Mouse (Mus musculus): ENCODE results near the gene Snx21. TPM values are rescaled to one million over a fixed set of nuclear protein-coding genes. Genes with fewer than 3 reads are reported as not detected.

Gene Snx21
- 5.7 TPM for polyA plus RNA-seq (2017; shearing (Covaris generic))

DNA sequence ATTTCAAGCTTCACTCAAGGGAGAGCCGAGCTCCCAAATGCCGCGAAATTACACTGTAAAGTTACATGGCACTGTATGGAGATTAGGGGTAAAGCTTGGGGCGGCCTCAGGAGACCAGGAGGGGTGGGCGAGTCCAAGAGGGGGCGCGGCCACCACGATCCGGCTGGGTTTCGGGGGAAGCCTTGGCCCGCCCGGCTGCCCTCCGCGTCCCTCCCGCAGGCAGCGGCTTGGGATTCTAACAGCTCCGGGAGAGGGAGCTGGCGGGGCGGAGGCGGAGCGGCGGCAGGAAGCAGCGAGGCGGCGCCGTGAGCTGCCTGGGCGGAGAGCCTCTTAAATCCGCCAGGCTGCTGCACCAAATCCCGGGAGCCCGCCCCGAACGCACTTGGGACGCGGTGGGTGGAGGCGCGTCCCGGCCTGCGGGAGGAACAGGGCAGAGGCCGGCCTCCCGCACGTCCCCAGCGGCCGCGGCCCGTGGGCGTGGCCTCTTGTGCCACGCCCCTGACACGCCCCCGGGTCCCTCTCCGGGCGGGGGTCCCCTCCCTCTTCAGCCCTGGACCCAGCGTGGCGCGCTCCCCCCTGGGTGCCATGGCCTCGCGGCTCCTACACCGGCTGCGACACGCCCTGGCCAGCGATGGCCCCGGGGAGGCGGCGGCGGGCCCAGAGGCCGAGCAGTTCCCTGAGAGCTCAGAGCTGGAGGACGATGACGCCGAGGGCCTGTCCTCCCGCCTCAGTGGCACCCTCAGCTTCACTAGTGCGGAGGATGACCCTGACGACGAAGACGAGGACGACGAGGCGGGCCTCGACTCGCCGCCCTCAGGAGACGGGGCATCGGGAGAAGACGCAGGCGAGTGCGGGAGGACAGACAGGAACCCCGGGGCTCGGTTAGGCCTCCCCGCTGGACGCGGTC lies at the start of gene Snx21:
Gene Snx21, plus strand, starts transcription at position 343 of the 907 bp plus-strand sequence.

DNA sequence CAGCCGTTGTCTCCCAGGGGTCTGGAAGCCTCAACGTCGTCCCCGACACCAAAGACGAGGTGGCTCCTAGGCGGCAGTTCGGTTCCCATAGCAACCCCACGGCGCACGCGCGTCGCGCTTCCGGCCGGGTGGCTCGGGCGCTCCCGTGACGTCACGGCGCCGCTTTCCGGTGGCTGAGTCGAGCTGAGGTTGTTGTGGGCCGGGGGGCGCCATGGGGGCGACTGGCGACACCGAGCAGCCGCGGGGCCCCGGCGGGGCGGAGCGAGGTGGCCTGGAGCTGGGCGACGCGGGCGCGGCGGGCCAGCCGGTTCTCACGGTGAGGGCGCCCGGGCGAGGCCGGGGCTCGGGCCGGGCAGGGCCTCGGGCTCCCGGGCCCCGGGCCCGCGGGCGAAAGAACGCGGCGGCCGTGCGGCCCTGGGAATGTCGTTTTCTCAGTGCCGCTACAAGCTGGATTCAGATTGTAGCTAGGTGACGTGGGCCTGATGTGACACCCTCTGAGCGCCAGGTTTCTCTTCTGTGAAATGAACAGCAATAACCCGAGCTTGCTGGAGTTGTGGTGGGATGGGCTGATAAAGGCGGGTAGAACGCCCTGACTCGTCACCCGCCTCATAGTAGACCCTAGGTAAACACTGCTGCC lies 39.7 kb upstream of the Snx21 start, which contains the start of the genes Wfdc3 and Dnttip1:
Gene Wfdc3, minus strand, starts transcription at position 89 of the 637 bp plus-strand sequence.
Gene Dnttip1, plus strand, starts transcription at position 141 of the 637 bp plus-strand sequence.

DNA sequence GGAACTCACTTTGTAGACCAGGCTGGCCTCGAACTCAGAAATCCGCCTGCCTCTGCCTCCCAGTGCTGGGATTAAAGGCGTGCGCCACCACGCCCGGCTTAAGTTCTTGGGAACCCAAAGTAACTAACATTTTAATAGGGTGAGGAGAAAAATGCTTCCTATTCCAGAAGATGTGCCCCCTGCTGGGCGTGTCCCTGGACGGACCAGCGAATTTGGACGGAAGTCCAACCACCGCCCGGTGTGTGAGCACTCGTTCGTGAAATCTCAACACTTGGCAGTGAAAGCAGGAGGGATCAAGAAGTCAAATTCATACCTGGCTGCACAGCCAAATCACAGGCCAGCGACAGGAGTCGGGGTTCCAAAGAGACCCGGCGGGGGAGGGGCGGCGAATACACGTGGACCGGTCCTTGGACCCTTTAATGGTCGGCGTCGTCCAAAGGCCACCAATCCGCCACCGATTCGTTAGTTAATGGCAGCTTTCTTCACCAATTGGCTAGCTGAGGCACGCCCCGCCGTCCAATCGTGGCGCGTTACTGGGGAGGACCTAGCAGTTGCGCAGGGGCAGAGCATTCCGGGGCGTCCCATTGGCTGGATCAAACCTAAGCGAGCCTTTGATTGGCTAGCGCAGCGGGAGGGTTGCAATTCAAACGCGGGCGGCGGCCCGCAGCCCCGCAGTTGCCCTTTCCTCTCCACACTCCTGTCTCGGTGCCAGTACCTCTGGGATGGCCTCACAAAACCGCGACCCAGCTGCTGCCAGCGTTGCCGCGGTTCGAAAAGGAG lies 16.2 kb upstream of the Snx21 start, which contains the start of gene Ube2c:
Gene Ube2c, plus strand, starts transcription at position 641 of the 780 bp plus-strand sequence.

DNA sequence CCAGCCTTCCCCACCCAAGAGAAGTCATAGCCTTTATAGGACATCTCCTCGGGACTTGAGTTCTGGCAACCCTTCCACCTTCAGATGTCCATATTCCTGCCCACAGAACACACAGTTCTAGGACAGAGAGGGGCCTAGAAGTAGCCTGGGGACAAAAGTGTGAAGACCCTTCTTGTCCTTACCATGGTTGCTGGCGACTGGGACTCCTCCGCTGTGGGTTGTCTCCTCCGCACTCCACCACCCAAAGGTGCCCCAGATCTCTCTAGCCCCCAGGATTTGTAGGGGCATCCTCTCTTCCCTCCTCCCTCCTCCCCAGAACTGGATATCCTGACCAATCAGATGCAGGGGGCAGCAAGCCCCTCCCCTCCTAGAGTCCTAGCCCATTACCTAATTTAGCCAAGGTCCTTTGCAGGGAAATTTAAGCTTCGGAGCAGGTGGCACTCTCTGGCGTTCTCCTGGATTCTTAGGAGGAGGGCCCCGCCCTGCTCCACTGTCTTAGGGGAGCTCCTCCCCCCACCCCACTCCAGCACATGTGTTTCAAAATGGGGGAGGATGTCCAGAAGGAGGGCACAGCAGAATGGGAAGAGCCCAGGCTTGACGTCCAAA lies 6.0 kb upstream of the Snx21 start, which contains the start of gene Tnnc2:
Gene Tnnc2, minus strand, starts transcription at position 487 of the 606 bp plus-strand sequence.

DNA sequence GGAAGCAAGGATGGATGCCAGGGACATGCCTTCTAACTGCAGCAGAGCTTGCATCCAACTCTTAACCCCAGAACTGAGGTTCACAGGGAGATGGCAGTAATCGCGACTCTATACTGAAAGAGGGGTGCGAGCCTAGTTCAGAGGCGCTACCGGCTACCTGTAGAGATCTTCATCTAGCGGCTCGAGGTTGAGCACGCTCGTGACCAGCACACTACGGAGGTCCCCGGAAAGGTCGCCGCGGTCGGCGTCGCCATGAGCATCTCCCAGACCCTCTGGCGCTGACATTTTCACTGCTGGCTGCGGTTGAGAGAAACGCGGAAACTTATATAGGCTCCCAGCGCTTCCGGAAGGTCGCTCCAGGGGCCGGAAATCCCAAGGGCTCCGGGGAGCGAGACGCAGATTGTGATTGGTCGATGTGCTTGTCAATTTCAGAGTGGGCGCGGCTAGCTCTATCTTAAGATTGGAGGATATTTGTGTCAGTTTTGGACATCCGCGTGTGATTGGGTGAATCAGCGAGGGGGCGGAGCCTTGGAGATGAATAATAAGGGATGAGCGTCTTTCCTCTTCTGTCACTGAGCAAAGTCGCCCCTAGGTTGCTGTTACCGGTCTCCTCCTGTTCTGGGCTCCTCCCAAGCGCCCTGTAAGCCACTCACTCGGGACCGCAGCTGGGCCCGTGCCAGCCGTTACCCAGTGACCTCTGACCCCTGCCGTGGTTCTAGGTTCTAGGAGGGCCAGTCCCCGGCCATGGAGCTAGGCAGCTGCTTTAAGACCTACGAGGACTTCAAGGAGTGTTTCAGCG lies 19.1 kb downstream of the Snx21 start, which contains the start of the genes Acot8 and Zswim3:
Gene Acot8, minus strand, starts transcription at position 350 of the 799 bp plus-strand sequence.
Gene Zswim3, plus strand, starts transcription at position 566 of the 799 bp plus-strand sequence.

DNA sequence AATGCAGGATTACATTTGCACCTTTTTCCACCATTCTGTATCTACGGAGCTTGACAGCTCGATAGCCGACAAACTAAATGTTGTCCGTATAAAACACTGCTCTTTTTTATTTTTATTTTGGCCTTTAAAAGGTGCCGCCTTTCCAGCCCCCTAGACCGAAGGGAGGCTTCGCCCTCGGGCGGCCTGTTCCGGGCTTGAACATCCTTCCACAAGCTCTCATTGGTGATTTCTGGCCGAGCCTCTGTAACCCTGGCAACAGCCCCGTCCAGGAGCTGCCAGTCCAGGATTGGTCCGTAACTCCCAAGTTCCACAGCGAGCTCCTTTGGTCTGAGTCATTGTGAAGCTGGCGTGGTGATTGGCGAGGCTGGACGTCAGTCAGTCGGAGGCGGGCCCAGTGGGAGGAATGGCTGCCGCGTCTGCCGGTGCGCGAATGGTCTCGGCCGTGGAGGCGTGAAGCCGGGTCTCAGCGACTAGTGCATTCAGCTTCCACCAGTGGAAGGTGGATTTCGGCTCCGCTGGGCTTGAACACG lies 37.1 kb downstream of the Snx21 start, which contains the start of gene Zswim1:
Gene Zswim1, plus strand, starts transcription at position 51 of the 530 bp plus-strand sequence.

DNA sequence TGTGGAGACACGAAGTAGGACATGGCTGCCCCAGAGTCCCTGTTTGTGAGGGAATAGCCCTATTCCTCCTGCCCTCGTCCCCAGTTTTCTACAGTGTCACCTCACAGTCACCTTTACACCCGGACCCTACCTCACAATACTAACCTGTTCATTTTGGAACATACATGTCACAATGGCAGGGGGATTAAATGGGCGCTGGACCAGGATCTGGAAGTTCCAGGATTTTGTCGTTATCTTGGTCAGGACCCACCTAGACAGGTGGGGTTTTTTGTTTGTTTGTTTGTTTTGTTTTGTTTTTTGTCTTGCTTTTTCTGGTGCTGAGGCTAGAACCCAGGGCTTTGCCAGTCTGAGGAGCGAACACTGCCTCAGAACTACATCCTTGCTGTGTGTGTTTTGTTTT lies 42.8 kb downstream of the Snx21 start, which contains the start of gene Spata25:
Gene Spata25, minus strand, starts transcription at position 101 of the 400 bp plus-strand sequence.

DNA sequence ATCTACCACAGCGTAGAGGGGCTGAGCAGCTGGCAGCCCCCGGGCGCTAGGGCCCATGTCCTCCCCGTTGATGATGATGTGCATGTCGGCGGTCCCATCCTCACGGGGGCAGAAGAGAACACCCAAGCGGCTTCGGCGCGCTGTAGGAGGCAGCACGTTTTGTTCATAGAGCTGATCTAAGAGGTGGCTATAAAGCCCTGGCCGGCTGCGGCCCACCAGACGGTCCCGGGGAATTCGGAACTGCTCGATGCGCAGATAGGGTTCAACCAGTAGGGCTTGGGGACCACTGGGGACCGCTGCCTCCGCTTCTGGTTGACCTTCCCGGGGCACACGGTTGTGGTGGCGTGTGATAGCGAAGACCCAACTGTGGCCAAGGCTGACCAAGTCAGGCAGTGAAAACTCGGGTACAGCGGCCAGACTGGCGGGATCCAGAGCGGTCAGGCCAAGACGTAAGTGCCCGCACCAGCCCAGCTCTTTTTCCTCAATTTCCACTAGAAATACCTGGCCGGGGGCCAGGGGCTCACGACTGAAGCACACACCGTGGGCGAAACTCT lies 47.2 kb downstream of the Snx21 start, which contains the start of gene Ctsa:
Gene Ctsa, plus strand, starts transcription at position 126 of the 554 bp plus-strand sequence.

DNA sequence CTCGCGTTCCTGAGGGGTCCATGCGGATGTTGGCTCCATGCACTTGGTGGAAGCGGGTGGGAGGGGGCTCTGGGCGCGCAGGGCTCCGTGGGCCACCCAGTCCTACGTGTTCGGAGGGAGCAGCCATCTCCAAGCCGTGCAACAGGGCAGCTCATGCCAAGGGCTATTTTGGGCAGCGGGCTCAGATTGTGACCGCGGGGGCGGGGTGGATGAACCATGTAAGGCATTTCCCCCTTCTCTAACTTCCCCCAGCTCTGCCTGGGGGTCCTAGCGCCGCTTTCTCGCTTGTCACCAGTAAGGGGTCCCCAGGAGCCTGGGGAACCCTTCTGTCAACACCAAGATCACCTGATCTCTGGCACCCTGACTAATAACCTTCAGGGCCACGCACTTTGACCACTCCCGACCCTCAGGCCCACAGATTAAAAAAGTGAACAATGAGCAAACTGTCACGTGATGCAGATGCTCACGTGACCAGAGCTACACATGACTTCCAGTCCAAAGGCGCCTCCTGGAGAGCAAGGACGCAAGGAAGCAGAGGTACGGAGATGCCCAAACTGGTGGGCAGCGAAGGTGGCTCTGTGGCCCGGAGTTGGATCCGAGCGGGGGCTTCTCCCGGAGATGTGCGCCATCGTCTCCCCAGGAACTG lies 47.8 kb downstream of the Snx21 start, which contains the start of gene Neurl2:
Gene Neurl2, minus strand, starts transcription at position 143 of the 646 bp plus-strand sequence.

Other genes starting within 250 kb of the Snx21 start
- gene Wfdc2, start 223.4 kb upstream of the Snx21 start, polyA plus RNA-seq (2017; shearing (Covaris generic)): 6.7 TPM
- gene Spint3, start 212.4 kb upstream of the Snx21 start, polyA plus RNA-seq (2017; shearing (Covaris generic)): not detected
- not detected for gene Wfdc6a, start 200.4 kb upstream of the Snx21 start, polyA plus RNA-seq (2017; shearing (Covaris generic))
- gene Eppin, start 192.2 kb upstream of the Snx21 start, polyA plus RNA-seq (2017; shearing (Covaris generic)): not detected
- gene Wfdc6b, start 172.3 kb upstream of the Snx21 start, polyA plus RNA-seq (2017; shearing (Covaris generic)): not detected
- gene Wfdc8, start 172.2 kb upstream of the Snx21 start, polyA plus RNA-seq (2017; shearing (Covaris generic)): not detected
- not detected for gene Wfdc16, start 147.0 kb upstream of the Snx21 start, polyA plus RNA-seq (2017; shearing (Covaris generic))
- gene Wfdc10, start 129.8 kb upstream of the Snx21 start, polyA plus RNA-seq (2017; shearing (Covaris generic)): not detected
- not detected for gene Wfdc9, start 129.2 kb upstream of the Snx21 start, polyA plus RNA-seq (2017; shearing (Covaris generic))
- not detected for gene Wfdc11, start 111.7 kb upstream of the Snx21 start, polyA plus RNA-seq (2017; shearing (Covaris generic))
- gene Wfdc13, start 100.7 kb upstream of the Snx21 start, polyA plus RNA-seq (2017; shearing (Covaris generic)): not detected
- gene Spint4, start 87.3 kb upstream of the Snx21 start, polyA plus RNA-seq (2017; shearing (Covaris generic)): not detected
- gene Spint5, start 70.5 kb upstream of the Snx21 start, polyA plus RNA-seq (2017; shearing (Covaris generic)): not detected
- 0.11 TPM for gene Wfdc3, start 39.9 kb upstream of the Snx21 start, polyA plus RNA-seq (2017; shearing (Covaris generic))
- 67.0 TPM for gene Dnttip1, start 39.8 kb upstream of the Snx21 start, polyA plus RNA-seq (2017; shearing (Covaris generic))
- 4.3 TPM for gene Ube2c, start 15.9 kb upstream of the Snx21 start, polyA plus RNA-seq (2017; shearing (Covaris generic))
- gene Tnnc2, start 5.9 kb upstream of the Snx21 start, polyA plus RNA-seq (2017; shearing (Covaris generic)): not detected
- 39.1 TPM for gene Acot8, start 19.1 kb downstream of the Snx21 start, polyA plus RNA-seq (2017; shearing (Covaris generic))
- gene Zswim3, start 19.3 kb downstream of the Snx21 start, polyA plus RNA-seq (2017; shearing (Covaris generic)): 6.1 TPM
- 21.3 TPM for gene Zswim1, start 36.9 kb downstream of the Snx21 start, polyA plus RNA-seq (2017; shearing (Covaris generic))
- not detected for gene Spata25, start 42.7 kb downstream of the Snx21 start, polyA plus RNA-seq (2017; shearing (Covaris generic))
- gene Ctsa, start 47.0 kb downstream of the Snx21 start, polyA plus RNA-seq (2017; shearing (Covaris generic)): 167 TPM
- gene Neurl2, start 47.6 kb downstream of the Snx21 start, polyA plus RNA-seq (2017; shearing (Covaris generic)): 1.8 TPM
- gene Pltp, start 71.9 kb downstream of the Snx21 start, polyA plus RNA-seq (2017; shearing (Covaris generic)): 0.26 TPM
- 130 TPM for gene Pcif1, start 93.5 kb downstream of the Snx21 start, polyA plus RNA-seq (2017; shearing (Covaris generic))
- gene Zfp335, start 125.9 kb downstream of the Snx21 start, polyA plus RNA-seq (2017; shearing (Covaris generic)): 43.9 TPM
- gene Mmp9, start 155.0 kb downstream of the Snx21 start, polyA plus RNA-seq (2017; shearing (Covaris generic)): 5.9 TPM
- 0.26 TPM for gene Slc12a5, start 175.0 kb downstream of the Snx21 start, polyA plus RNA-seq (2017; shearing (Covaris generic))
- 61.4 TPM for gene Ncoa5, start 249.0 kb downstream of the Snx21 start, polyA plus RNA-seq (2017; shearing (Covaris generic))

Data from CD4-positive, CD25-positive, alpha-beta regulatory T cell (primary cell).